Mouse (Mus musculus) urinary bladder, adult 18-20 months (tissue): Measurements from ENCODE around the gene Morf4l1.

ENCODE experiments used
- DNase-seq, 2 experiments: peaks; one replicate each; pipeline ENCODE4 v3.0.0; 2022; ENCODE audit warnings: low spot score in 2 of 2, mixed read lengths in 2 of 2

Gene Morf4l1

DNA sequence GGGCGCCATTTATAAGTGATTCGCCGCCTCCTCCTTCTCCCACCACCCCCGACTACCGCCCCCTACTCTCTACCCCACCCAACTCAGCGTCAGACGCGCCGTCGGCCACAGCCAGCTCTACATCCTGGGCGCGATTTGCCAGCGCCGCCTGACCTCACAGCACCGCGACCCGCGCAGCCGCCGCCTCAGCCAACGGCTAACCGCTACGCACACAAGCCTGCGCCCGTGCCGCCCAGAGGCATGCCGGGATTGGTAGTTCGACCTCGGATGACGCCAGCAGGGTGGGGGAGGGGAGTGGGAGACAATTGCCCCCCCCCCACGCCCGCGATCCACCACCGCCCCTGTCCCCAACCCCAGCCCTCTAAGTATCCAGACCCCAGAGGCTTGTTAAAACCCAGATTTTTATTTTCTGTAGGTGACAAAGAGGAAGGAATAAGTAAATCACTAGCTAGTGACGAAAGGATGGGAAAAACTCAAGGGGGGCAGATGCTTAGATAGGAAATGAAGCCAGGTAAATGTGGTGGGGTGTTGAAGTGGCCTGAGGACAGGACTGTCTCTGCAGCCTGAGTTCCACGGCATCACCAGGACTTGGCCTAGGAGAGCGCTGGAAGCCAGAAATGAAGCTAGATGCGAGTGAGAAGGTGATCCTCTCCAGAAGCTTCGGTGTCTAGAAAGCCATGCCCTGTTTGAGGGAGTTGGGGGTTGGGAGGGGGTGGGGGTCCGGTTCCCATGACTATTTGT, at the start of gene Morf4l1:
Gene Morf4l1, minus strand, starts transcription at position 208 of the 741 bp plus-strand sequence.
- DNase-seq = peak; percentile 82 to 97

DNA sequence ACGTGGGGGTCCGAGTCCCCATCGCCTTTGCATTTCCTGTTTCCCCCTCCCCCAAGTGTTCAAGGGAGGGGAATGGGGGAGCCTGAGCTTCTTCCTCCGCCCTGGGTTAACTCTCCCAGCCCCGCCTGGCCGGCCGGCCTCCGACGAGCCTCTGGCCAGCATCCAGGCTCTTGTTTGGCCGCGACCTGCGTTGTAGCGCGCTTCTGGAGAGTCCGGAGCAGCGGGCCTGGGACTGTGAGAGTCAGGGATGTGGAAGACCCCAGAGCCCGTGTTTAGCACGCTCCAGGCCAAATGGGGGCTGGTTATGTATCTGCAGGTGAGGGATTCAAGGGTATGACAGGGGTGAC, 49.1 kb upstream of the Morf4l1 start:
- DNase-seq = no peak

DNA sequence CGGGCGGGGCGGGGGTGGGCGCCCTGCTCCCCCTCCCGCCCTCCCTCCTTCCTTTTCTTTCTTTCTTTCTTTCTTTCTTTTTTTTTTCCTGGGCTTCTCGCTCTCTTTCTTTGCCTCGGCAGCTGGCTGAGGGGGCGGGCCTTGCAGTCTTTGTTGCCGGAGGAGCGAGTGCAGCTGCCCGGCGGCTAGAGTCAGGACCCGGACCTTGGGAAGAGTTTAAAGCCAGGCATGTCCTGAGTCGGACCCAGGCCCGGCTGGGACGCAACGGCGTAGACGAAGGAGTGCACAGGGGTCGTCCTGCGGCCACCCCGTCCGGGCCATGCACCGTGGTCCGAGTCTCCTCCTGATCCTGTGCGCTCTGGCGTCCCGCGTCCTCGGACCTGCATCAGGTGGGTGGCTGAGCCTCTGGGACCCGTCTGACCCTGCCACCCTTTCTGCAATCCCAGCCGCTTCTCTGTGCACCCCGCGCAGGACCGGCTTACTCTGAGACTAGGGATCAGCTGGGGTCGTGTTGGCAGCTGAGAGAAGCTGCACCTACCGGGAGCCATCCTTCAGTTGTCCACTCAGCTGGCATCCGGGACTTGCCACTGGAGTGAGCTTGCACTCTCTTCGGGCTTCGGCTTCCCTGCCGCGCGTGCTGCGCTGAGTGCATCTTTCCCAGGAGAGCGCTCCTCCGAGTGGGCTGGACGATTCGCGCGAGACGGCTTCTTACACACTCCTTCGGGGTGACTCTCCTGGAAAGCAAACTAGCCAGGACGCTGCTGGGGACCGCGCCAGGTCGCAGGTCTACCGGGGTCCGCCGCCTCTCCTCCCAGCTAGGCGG, 48.6 kb upstream of the Morf4l1 start, which contains the start of gene Adamts7:
Gene Adamts7, plus strand, starts transcription at position 144 of the 823 bp plus-strand sequence.
- peak in 1 of 2 experiments; percentile 56 for DNase-seq

DNA sequence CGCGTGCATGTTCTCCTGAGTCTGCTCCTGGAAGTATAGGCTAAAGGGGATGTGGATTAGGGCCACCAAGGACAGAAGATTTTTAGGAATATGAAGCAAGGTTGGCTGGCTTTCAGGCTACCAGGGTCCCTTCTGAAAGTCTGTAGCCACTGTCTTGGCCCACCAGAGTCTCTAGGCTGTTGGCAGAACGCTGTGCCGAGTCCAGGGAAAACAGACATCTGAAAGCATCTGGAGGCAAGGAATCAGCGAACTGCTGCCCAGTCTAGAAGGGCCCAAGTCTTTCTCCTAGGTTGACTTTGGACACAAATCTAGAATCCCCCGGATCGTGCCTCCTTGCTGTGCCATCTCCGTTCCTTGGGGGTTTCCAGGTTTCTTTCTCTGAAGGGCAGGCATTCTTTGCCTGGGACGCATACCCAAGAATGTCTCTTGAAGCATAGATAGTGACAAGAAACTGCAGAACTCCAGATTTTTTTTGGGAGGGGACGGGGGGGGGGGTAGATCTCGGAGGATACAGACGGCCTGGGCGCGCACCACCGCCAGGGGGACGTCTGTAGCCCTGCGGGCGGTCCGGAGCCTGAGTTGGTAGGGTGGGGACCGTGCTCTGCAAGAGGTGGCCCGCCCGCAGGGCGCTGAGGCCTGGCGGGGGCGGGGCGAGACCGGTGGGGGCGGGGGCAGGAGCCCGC, 47.8 kb upstream of the Morf4l1 start:
- peak in 1 of 2 experiments; percentile 41 for DNase-seq

DNA sequence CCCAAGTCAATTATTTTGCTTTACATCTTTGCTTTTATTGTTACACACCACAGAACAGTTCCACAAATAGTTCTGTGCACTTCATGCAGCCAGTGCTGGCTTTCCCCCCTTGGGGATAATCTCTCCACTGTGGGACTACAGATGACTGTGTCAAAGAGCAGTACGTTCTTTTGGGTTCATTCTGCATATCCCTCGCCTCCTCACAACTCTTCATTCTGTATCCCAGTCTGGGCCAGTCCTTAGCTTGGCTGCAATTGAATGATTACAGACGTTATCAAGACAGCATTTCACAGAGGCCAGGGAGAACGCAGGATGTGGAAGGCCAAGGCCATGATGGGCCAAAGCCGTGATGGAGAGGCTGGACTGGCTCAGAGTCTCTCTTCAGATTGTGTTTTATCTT, 32.3 kb upstream of the Morf4l1 start:
- no peak for DNase-seq

DNA sequence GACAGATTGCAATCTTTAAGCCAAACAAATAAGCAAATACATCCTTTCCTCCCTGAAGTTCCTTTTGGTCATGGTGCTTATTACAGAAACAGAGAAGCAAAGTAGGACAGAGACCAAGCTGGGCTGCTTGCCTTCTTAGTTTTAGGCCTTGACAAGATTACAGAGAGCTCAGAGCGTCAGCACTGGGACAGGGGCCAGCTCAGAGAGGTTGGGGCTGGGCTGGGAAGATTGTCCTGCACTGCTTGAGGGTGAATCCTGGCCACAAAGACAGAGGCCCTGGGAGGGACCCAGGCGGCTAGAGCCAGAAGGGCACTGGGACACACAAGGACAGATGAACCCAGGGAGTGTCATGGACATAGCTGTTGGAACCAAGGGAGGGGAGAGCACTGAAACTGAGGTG, 31.2 kb upstream of the Morf4l1 start:
- DNase-seq = peak in 1 of 2 experiments; percentile 23

DNA sequence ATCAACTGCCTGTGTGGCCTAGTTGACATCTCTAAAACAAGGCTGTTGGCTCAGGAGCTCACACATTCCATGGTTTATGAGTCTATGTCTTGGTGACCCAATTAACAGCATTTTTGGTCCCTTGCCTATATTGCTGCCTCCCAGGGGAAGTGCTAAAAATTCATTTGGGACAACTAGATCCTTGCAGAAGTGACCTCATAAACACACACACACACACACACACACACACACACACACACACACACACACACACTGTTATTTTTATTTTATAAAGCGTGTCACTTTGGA, 22.0 kb upstream of the Morf4l1 start:
- no peak for DNase-seq

DNA sequence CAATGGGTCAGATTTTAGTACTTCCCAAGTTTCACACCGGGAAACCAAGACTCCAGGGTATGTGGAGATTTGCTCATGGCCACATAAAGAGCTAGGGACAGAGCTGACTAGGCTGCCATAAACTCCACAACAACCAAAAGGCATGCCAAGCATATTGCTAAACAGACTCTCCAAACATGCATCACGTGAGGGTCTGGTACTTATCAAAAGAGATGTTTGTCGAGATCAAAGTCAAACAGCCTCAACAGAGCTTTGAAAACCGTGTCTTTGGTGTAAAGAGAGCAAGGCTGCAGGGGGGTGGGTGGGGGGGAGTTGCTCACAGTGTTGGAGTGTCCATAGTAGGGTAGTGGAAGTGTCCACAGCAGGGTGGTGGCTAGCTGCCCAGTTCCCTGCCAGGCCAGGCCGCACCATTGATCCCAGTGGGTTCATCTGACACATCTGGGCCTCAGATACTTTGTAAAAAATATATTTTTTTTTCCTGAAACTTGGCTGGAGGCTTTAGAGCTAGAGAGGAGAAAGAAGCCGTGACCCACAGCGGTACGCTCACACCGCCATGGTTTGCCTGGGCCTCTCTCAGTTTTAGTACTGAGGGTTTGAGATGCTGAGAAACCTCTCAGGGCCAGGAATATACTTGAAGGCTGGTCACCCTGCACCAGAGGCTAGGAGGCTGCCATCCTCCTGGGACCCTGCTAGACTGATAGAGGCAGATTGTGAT, 21.5 kb upstream of the Morf4l1 start:
- no peak for DNase-seq

DNA sequence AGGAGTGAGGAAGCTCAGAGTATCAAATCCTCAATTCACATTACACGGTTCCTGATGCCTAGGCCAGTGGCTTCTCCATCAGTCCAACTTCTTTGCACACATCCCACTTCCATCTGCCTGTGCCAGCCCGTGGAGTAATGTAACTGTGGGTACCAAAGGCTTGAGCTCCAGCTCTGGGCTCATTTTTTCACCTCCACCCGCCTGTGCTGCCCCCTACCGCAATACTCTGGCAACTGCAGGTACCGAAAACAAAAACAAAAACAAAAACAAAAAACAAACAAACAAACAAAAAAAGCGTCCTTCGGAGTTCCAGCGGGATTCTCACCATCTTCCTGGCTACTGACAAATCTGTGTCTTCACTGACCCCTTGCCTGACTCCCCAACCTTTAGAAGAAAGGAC, 20.9 kb upstream of the Morf4l1 start:
- DNase-seq = no peak

DNA sequence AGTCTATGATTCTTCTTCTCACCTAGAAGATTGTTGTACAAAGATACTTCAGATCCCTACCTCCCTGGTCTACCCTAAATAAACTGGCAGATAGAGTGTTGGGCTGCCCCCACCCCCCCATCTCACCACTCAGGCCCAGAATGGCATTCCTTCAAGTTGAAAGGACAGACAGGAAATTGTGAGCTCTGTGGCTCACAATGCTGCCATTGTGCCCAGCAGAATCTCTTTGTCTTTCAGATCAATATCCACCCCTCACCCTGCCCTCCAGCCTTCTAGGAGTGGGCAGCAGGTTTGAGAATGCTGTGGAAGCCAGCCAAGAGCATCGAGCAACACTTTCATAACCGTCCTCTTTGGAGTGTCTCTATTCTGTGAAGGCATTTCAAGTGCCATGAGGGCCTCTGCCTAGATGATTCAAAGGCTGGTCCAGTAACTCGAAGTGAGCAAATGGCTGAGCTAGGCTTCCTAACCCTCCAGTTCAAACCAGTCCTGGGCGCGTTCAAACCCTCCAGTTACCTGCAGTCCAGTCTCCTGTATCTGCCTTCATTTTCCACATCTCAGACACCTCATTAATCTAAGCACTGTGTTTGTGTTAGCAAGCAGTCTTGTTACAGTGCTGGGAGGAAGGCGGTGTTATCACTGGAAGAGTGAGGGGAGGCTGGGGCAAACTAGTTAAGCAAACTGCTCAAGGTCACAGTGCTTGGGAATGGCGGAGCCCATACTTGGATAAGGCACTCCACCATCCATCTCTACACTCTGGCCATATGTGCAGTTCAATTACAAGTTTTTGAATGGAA, 19.2 kb upstream of the Morf4l1 start:
- DNase-seq = no peak

DNA sequence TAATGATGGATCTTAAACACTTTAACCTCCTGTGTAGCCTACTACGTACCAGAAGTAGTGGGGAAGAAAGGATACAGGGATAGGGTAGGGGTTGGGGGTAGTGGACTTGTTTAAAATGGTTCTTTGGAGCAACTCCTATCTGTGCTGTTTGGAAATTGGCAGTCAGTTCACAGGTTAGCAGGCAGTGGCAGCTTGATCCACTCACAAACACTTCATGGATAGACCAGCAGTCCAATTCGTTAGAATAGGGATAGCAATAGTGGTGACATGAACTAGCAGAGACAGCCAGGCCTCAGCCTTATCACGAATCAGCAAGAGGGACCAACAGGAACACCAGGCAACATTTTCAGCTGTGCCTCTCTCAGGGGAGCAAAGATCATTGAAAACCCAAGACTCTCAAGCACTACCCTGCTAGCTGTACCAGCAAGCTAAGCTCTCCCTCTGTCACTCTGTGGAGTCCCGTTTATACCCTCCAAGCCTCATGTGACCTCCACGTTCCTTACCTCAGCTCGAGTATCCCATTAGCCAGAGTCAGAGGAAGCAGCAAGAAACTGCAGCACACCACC, 14.1 kb upstream of the Morf4l1 start:
- no peak for DNase-seq

DNA sequence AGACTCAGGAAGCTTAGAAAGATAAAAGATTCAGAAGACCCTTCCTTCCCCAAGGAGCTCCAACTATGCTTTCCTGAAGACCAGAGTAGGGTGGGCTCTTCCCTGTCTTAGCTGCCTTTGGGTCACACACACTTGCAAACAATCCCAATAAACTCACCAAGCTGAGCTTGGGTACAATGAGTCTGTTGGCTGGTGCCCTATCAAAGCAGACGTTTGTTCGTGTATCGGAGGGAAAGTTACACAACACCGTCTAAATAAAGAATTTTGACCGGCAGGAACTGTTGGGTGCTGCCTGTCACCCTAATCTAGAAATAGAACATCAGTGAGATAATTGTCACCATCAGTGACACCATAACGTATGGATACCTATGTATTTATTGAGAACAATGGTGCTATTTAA, 12.6 kb upstream of the Morf4l1 start:
- no peak for DNase-seq

DNA sequence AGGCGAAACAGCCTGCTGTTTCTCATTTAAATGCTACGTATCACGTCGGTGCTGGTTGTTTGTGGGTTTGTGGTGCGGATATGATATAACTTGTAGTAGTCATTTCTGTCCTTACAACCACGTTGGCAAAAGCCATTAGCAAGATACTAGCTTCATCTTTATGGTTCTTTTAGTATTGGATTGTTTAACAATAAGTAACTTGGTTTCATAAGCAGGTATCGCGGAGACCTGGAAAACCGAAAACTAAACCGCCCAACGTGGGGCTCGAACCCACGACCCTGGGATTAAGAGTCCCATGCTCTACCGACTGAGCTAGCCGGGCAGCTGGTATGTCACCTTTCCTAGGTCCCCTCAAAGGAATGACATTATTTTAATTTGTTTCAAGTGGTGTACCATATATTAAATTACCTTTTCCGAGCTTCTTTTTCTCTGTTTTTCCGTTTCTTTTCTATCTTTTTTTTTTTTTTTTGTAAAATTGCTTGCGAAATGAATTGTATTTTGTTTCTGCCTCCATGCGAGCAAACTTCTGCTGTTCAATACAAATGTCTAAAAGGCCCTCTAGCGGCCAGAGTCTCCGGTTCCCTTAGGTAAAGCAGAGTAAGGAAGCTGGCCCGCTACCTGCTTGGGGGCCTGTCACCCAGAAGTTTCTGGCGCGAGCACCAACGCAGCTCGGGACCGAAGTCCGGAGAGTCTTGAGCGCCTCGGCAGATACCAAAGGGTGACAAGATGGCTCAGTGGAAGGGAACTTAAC, 11.9 kb upstream of the Morf4l1 start:
- peak; percentile 54 to 58 for DNase-seq

DNA sequence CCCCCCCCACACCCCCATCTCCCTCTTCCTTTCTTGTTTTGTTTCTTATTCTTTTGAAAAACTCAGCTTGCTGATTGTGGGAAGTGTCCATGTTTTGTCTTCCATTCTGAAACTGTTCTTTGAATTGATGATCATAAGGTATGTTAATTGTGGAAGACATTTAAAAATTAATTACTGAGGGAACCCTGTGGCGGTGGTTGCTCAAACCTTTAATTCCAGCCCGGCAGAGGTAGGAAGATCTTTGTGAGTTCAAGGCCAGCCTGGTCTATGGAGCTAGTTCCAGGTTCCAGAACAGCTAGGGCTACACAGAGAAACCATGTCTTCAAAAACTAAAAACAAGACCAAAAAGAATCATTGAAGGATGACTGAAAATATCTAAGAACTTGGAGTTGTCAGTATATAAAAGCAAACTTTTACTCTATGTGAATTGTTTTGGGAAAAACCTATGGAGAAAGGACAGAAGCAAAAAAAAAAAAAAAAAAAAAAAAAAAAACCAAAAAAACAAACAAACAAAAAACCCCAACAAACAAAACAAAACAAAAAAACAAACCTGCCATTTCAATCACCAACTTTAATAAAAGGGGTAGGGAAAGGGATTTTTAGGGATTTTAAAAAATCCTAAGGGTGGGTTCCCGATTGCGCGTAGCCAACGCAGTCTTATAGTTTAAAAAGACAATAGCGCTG, 11.0 kb upstream of the Morf4l1 start:
- no peak for DNase-seq

DNA sequence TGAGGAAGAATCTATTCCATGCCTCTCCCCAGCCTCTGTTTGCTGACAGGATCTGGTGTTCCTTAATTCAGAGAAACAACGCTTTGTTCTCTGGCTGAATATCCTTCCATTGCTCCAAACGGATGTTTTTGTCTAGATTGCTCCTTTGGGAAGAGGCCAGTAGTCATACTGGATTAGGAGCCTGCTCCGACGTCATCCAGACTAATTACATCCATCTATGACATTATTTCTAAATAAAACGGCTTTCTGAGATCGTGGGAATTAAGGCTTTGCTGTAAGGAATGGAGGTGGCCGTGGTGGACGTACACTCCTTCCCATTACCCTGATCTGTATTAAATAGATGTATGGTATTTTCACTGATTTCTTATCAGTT, 10.3 kb upstream of the Morf4l1 start:
- no peak for DNase-seq

DNA sequence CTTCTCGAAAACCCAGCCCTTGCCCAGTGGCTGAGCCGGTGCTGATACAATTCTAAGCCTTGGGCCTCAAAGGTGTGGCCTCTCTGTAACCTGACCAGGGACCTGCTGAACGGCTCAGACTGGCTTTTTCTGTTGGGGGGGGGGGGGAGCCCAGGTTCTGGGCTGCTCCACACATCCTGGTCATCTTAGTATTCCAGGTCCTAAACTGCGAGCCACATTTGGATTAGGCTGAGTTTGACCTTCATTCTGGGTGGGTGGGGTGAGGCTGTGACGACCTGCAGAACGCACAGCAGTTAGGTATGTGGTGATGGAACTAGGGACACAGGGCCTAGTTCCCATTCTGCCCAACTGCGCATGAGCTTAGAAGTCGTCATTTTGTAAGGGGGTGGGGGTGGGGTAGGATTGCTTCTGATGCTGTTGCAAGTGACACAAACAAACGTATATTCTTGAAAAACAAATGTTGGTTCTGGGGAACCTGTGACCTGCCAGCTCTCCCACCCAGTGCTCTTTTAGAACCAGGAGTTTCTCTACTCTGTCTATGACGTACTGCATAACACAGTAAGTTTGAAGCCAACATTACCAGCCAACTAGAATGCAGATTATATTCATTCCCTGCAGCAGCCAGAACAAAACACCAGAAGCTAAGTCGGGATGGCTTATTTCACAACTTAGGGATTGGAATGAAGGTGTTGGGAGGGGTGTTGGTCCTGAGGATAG, 9.7 kb upstream of the Morf4l1 start:
- DNase-seq = peak; percentile 20 to 43

DNA sequence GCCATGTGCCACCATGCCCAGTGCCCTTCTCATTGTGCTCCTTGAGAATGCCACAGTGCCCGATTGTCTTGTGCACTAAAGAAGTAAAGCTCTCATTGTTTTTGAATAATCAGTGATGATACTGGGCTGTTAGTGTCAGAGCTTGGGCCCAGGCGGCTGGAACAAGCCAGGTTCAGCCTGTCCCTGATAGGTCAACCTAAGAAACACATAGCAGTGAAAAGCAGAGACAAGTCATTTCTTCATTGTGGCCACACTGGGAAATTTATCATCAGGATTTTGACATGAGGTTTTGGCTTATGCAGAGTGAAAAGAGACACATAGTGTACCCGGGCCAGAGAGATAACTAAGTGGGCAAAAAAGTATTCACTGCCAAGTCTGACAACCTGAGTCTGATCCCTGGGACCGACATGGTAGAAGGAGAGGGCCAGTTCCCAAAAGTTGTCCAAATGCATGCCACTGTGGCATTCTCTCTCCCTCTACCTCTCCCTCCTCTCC, 7.7 kb upstream of the Morf4l1 start:
- DNase-seq = no peak

DNA sequence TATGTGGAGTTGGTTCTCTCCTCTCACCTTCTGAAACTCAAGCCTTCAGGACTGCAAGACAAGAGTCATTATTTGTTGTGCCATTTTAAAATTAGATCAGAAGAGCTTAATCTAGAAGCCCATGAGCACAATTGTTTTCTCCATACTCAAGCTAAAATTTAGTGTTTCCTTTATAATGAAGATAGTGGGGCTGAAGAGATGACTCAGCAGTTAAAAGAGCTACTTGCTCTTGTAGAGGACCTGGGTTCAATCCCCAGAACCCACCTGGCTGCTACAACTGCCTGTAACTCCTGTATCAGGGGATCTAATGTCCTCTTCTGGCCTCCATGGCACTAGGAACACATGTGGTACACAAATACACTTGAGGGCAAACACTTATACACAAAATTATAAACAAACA, 2.7 kb upstream of the Morf4l1 start:
- DNase-seq = no peak

DNA sequence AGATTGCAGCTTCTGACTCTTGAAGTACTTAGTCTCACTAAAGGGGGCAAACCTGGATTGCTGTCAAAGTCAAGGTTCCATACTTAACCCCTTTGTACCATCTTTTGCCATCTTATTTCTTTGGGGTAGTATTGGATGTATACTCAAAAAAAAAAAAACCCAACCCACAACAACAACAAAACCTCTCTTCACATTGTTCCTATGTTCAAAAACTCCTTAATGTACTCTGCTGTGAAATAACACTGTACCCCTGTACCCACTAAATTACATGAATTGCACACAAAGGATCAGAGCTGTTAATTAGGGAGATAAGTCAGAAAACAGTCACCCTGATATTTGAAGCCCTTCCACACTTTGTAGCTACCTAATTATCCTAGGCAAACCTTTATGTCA, 730 bp upstream of the Morf4l1 start:
- DNase-seq = no peak
